Mouse (Mus musculus): Measurements from ENCODE around the gene Cd86. TPM values are rescaled to one million over a fixed set of nuclear protein-coding genes. Genes with fewer than 3 reads are reported as not detected.

Cd86 gene
- total RNA-seq (2014; rRNA removed), result 1.6 and 1.7 TPM in 2 replicates
- 2.0 and 2.1 TPM in 2 replicates for polyA plus RNA-seq (2015; fragmentation: Nextera tagmentation; extraction: Ambion mirVana)

GRCm38 (mm10) chr16:36665782-36666181 lies at the start of gene Cd86:
Gene Cd86, minus strand, starts transcription at chr16:36666081.
- no peak for TF ChIP-seq CTCF (IDR thresholded peaks at IDR 0.05; ENCODE audit: low read depth)
- 86% methylated on average over 13 of the region's 13 CpGs for WGBS
- Histone ChIP-seq H3K27me3 (ENCODE audit: insufficient read depth, low read length) (no peaks in the 10 kb centered on the region), H3K9me3 (ENCODE audit: low read length) (no peaks in the 10 kb centered on the region), H3K4me1 (ENCODE audit: insufficient read depth) (no peaks in the 10 kb centered on the region), H3K4me2 (ENCODE audit: low read depth) (no peak within 1 kb of the TSS), H3K9ac (no peak within 1 kb of the TSS), H3K36me3 (ENCODE audit: insufficient read depth) (no peaks in the 10 kb centered on the region), H3K4me3 (ENCODE audit: low read depth, low read length) (no peak within 1 kb of the TSS), H3K27ac (ENCODE audit: low read depth, low read length) (no peak within 1 kb of the TSS)
- ATAC-seq (no peak), DNase-seq (no peak)

GRCm38 (mm10) chr16:36711760-36712159 lies 45.9 kb upstream of the Cd86 start:
- H3K27ac ChIP-seq (ENCODE audit: low read depth, low read length), result no peak overlapping the region
- ATAC-seq (no peak), DNase-seq (no peak)
- no peaks in the 10 kb centered on the region for H3K9me3 ChIP-seq (ENCODE audit: low read length)
- no peak for TF ChIP-seq CTCF (IDR thresholded peaks at IDR 0.05; ENCODE audit: low read depth)
- no peak overlapping the region for H3K9ac ChIP-seq
- H3K27me3 ChIP-seq (ENCODE audit: insufficient read depth, low read length), result no peaks in the 10 kb centered on the region
- H3K4me1 ChIP-seq (ENCODE audit: insufficient read depth), result no peaks in the 10 kb centered on the region
- H3K36me3 ChIP-seq (ENCODE audit: insufficient read depth), result no peaks in the 10 kb centered on the region
- no peak overlapping the region for H3K4me2 ChIP-seq (ENCODE audit: low read depth)
- 93% methylated on average over 12 of the region's 12 CpGs for WGBS
- no peak overlapping the region for H3K4me3 ChIP-seq (ENCODE audit: low read depth, low read length)

- DNase-seq (no peak), ATAC-seq (no peak)
- Histone ChIP-seq H3K27ac (ENCODE audit: low read depth, low read length) (no peak overlapping the region), H3K4me2 (ENCODE audit: low read depth) (no peak overlapping the region), H3K36me3 (ENCODE audit: insufficient read depth) (no peaks in the 10 kb centered on the region), H3K27me3 (ENCODE audit: insufficient read depth, low read length) (no peaks in the 10 kb centered on the region), H3K4me1 (ENCODE audit: insufficient read depth) (no peaks in the 10 kb centered on the region), H3K9me3 (ENCODE audit: low read length) (no peaks in the 10 kb centered on the region), H3K4me3 (ENCODE audit: low read depth, low read length) (no peak overlapping the region), H3K9ac (no peak overlapping the region)
- TF ChIP-seq CTCF (IDR thresholded peaks at IDR 0.05; ENCODE audit: low read depth), result no peak
- 92% methylated on average over 2 of the region's 2 CpGs for WGBS
These were observed 44.9 kb upstream of the Cd86 start for GRCm38 (mm10) chr16:36710794-36711193.

- Histone ChIP-seq H3K4me2 (ENCODE audit: low read depth) (no peak overlapping the region), H3K9ac (no peak overlapping the region), H3K27ac (ENCODE audit: low read depth, low read length) (no peak overlapping the region), H3K4me1 (ENCODE audit: insufficient read depth) (no peaks in the 10 kb centered on the region), H3K9me3 (ENCODE audit: low read length) (no peaks in the 10 kb centered on the region), H3K4me3 (ENCODE audit: low read depth, low read length) (no peak overlapping the region), H3K36me3 (ENCODE audit: insufficient read depth) (no peaks in the 10 kb centered on the region), H3K27me3 (ENCODE audit: insufficient read depth, low read length) (no peaks in the 10 kb centered on the region)
- 96% methylated on average over 17 of the region's 17 CpGs for WGBS
- ATAC-seq, result no peak
- TF ChIP-seq CTCF (IDR thresholded peaks at IDR 0.05; ENCODE audit: low read depth), result no peak
- DNase-seq, result no peak
These were observed 43.5 kb upstream of the Cd86 start for GRCm38 (mm10) chr16:36709405-36709804.

- no peak for TF ChIP-seq CTCF (IDR thresholded peaks at IDR 0.05; ENCODE audit: low read depth)
These were observed 42.9 kb upstream of the Cd86 start for GRCm38 (mm10) chr16:36708751-36709150.

GRCm38 (mm10) chr16:36707702-36708423 lies 42.0 kb upstream of the Cd86 start:
- no peak for TF ChIP-seq CTCF (IDR thresholded peaks at IDR 0.05; ENCODE audit: low read depth)
- Histone ChIP-seq H3K36me3 (ENCODE audit: insufficient read depth) (no peaks in the 10 kb centered on the region), H3K9me3 (ENCODE audit: low read length) (no peaks in the 10 kb centered on the region), H3K4me3 (ENCODE audit: low read depth, low read length) (no peak overlapping the region), H3K27me3 (ENCODE audit: insufficient read depth, low read length) (no peaks in the 10 kb centered on the region), H3K27ac (ENCODE audit: low read depth, low read length) (no peak overlapping the region), H3K4me1 (ENCODE audit: insufficient read depth) (no peaks in the 10 kb centered on the region), H3K9ac (no peak overlapping the region), H3K4me2 (ENCODE audit: low read depth) (no peak overlapping the region)
- 64% methylated on average over 6 of the region's 6 CpGs for WGBS
- no peak for DNase-seq
- no peak for ATAC-seq

More at GRCm38 (mm10) chr16:36708751-36709150, 42.9 kb upstream of the Cd86 start:
- H3K4me2 ChIP-seq (ENCODE audit: low read depth), result no peak overlapping the region
- no peaks in the 10 kb centered on the region for H3K36me3 ChIP-seq (ENCODE audit: insufficient read depth)
- H3K4me1 ChIP-seq (ENCODE audit: insufficient read depth), result no peaks in the 10 kb centered on the region
- no peak overlapping the region for H3K4me3 ChIP-seq (ENCODE audit: low read depth, low read length)
- no peak for DNase-seq
- no peak overlapping the region for H3K9ac ChIP-seq
- 81% methylated on average over 7 of the region's 7 CpGs for WGBS
- no peak for ATAC-seq
- H3K27ac ChIP-seq (ENCODE audit: low read depth, low read length), result no peak overlapping the region
- no peaks in the 10 kb centered on the region for H3K27me3 ChIP-seq (ENCODE audit: insufficient read depth, low read length)
- H3K9me3 ChIP-seq (ENCODE audit: low read length), result no peaks in the 10 kb centered on the region

- TF ChIP-seq CTCF (IDR thresholded peaks at IDR 0.05; ENCODE audit: low read depth), result no peak
- WGBS, result 95% methylated on average over 2 of the region's 2 CpGs
- no peak overlapping the region for H3K27ac ChIP-seq (ENCODE audit: low read depth, low read length)
- DNase-seq, result no peak
- ATAC-seq, result no peak
- H3K4me3 ChIP-seq (ENCODE audit: low read depth, low read length), result no peak overlapping the region
- no peaks in the 10 kb centered on the region for H3K36me3 ChIP-seq (ENCODE audit: insufficient read depth)
- no peak overlapping the region for H3K4me2 ChIP-seq (ENCODE audit: low read depth)
- H3K27me3 ChIP-seq (ENCODE audit: insufficient read depth, low read length), result no peaks in the 10 kb centered on the region
- H3K4me1 ChIP-seq (ENCODE audit: insufficient read depth), result no peaks in the 10 kb centered on the region
- no peaks in the 10 kb centered on the region for H3K9me3 ChIP-seq (ENCODE audit: low read length)
- H3K9ac ChIP-seq, result no peak overlapping the region
These were observed 34.6 kb upstream of the Cd86 start for GRCm38 (mm10) chr16:36700484-36700883.

Data from forebrain, postnatal 0 days (tissue).